Mouse (Mus musculus) urinary bladder, adult 18-20 months (tissue): ENCODE data around the gene Crybb3.

Experiments used
- DNase-seq, 2 experiments: peaks; one replicate each; pipeline ENCODE4 v3.0.0; 2022; ENCODE audit warnings: low spot score in 2 of 2, mixed read lengths in 2 of 2

The Crybb3 gene

DNA sequence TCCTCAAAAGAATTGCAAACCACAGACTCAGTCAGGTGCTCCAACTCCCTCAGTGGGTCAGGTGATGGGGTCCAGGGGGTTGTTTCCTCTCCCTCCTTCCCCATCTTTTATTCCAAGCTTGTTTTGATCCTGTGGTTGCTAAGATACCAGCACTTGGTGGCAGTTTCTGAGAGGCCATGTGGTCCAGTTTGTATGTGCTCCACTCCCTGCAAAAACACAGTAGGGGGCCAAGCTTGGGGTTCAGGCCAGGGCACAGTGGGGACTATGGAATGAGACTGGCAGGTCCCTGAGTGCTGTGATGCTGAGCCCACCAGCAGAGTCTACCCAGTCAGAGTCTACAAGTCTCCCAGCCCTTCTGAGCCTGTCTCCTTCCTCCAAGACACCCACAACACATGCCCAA lies 31.5 kb downstream of the Crybb3 start:
- no peak for DNase-seq

DNA sequence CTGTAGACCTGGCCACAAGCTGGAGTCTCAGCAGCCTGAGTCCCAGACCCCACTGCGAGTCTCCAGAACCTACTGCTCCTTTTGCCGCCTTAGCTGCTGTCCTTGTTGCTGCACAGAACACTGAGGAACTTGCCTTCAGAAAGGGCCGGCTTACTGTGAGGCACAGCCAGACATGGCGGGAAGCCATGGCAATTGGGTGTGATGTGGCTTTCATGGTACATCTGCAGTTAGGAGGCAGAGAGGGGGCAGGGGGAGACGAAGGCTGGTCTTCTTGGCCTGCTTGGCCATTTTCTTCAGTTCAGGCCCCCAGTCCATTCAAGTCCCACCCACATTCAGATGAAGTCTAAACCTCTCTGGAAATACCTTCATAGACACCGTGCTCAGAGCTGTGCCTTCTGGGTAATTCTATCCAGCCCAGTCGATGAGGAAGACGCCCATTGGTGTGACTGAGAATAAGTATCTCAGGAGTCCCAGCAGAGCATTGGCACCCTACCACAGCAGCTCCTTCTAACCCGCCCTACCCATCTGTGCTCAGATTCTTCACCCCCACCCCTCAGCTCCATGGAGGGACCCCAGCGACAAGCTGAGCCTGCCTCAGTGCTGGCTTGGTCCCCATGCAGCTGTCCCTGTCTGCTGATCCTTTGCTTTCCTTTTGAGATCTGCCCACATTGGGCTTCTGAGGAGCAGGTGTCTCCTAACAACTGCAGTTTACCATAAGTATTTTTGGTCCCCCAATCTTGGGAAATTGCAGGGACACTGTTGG lies 35.7 kb downstream of the Crybb3 start:
- DNase-seq = no peak

DNA sequence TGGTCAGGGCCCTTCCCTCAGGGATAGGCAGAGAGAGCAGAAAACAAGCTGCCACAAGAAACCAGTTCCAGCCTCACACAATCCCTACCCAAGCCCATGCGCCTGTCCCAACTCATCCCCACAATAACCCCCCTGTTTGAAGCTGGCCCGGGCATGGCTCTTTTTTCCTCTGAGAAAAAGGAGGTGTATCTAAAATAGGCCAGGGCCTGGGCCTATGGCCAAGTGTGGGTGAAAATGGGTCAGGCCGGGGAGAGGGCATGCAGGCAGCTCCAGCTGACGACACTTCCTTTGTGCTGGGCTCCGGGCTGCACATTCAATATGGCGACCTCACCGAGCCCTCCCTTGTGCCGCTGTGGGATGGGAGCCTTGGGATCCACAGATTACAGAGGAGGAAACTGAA lies 37.9 kb downstream of the Crybb3 start:
- no peak for DNase-seq

DNA sequence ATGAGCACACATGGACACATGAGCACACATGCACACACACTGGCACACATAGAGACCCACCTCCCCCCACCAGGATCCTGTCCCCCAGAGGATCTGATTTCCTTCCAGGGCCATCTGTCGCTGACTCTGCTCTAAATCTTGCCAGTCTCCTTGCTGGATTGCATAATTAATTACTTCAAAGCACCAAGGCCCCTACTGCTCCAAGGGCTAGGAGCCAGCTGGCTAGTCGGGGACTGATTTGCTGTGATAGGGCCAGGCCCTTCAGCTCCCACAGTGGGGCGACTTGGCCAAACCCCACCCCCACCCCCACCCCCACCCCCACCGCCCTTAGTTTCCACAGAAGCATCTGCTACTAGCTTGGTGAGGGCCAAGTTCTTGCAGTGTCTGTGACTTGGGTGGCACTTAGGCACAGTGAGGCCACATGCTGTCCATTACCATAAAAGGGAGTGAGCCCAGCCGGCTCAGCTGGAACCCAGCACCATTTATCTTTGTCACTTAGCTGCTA lies 39.8 kb downstream of the Crybb3 start:
- DNase-seq = no peak

DNA sequence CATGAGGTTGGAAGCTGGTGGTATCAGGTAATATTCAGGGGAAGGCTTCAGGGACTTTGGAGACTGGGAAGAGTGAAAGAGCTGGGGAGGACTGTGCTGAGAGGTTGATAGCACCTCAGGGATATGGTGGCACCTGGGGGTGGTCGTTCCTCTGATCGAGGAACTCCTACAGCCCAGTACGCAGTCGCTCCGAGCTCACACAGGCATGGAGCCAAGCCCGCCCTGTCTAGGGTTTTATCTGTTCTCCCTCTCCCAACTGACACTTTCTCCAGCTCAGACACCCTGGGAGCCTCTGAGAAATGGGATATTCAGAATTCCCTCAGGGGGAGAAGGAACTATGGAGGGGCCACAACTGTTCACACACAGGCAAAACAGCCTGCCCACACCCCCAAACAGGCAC lies 40.6 kb downstream of the Crybb3 start:
- no peak for DNase-seq

DNA sequence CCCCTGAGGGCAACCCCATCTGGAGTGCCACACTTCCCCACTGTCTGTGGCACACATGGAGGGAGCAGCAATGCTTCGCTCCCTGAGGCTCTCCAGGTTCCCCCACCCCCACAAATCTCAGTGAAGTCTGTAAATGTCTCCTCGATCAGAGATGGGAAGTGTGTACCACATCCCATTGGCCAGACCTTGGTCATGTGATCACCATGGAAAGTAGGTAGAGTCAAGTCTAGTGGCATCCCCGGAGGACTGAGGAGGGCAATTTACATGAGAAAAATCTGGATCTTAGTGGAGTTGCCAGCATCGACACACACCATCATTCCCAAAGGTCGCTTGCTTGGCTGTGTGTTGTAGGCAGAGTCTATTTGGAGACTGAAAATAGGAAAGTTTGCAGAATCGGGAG lies 42.8 kb downstream of the Crybb3 start:
- DNase-seq = no peak

DNA sequence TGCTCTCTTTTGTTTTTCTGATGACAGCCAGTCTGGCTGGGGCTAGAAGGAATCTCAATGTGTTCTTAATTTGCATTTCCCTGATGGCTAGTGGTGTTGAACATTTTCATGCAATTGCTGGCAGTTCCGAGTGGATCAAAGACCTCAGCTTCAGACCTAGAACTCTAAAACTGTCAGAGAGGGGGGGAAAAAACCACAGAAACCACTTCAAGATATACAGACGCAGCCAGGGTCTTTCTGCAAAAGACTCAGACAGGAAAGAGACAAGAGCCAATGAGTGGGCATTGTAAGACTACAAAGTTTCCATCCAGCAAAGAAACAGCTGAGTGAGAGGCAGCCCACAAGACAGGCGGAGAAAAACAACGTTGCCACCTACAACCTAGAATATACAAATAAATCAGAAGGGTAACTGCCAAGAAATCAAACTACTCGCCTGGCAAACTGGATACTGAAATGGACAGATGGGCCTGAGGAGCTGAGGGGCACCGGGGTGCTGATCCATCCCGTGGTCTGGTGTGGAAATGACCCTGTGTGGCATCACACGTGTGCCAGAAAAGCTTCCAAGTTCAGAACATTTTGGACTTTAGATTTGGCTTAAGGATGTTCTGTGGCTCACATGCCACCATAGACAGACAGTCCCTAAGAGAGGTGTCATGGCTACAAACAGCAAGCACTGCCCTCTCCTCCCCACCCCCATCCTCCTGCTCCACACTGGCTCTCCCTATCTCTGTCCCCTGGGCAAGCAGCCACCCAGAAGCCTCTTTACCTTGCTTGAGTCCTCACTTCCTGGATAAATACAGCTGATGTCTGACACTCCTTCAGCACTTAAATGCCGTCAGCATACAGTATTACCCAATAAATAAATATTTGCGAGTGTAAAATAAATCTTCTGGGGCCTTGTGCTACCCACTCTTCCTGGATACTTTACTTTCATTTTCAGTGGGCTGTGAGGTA lies 46.0 kb downstream of the Crybb3 start:
- peak in 1 of 2 experiments; percentile 36 for DNase-seq

DNA sequence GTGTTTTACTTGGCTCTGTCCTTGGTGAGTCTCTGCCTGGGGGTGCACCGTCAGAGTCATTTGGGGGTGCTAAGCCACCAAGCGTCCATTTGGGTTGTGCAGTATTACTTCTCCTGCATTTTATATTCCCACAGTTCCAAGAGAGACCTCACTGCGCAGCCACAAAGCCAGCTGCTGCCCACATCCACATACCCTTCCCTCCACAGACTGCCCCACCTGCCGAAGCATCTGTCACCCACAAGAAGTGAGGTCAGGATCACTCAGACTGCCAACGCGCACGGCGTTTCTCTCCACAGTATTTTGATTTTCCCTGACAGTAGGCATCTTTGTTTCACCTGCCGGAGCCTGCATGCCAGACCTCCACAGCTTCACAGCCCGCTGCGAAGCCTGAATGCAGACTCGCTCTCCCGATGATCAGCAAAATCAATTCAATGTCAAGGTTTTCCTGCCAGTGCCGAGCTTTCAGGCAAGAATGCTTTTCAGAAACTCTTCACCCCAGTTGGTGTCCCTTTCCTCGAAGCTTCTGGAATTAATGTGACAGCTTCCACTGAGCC lies 50.1 kb downstream of the Crybb3 start:
- DNase-seq = no peak

DNA sequence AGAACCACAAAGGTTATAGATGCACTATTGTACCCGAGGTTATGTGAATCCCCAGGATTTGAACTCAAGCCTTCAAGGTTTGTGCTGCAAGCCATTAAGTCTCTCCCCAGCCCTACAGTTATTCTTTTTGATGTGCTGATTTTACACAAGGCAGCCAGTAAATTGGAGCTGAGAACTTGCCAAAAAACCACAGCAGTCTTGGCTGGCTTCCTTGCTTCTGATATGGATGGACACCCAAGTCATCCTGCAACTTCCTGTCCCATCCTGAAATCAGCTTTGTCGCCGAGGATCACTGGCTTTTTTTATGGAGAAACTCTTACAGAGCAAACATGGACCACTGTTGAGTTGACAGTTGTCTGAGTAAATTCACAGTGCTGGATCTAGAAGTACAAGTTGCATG lies 51.3 kb downstream of the Crybb3 start:
- no peak for DNase-seq

DNA sequence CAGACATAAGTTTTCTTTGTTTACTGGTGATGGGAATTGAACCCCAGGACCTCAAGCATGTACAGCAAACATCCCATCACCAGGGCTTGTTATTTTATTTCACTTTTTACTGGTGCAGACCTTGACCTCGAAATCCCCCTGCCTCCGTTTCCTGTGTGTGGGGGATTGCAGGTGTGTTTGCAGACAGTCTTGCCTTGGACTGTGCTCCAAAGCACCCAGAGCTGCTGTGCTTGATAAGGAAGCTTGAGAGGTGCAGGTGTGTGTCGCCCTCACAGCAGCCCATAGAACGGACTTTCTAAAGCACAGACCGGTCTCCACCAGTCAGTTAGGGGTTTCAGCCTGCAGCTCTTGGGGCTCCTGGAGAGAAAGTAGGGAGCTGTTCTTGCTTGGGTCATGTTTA lies 54.7 kb downstream of the Crybb3 start:
- no peak for DNase-seq
